In genomic region chr2:58199442-58199841, GRCm38 (mm10) we compare ENCODE assay signal across 8 mouse cellular contexts. TPM values are rescaled to one million over a fixed set of nuclear protein-coding genes. Genes with fewer than 3 reads are reported as not detected.
DNase-seq lines count a peak whose midpoint lies in the region.

No protein-coding gene starts in this region.

- peak; percentile 33 for DNase-seq in A20 (ENCODE audit: low read depth, low spot score)
- DNase-seq in R1 (ENCODE audit: low read depth, low spot score) = peak; percentile 27
- DNase-seq in cerebellum, postnatal 36 days = peak; percentile 76 to 79
- DNase-seq in gastrocnemius, postnatal 14 days = peak; percentile 23
- peak; percentile 67 for DNase-seq in kidney, postnatal 14 days
- DNase-seq in lung, adult 18-20 months = peak; percentile 55 to 63
- DNase-seq in ovary, postnatal 14 days (ENCODE audit: low spot score) = peak; percentile 43
- DNase-seq in urinary bladder, postnatal 36 days (ENCODE audit: low spot score in 2 of 2) = peak; percentile 18 to 48

- intact Hi-C loops in gastrocnemius, postnatal 14 days (cut with DNase I; ENCODE audit: low total_unique reads) = no loop called here

RNA-seq across cellular contexts. Expression of gene Cytip, which starts 4.1 kb away (rescaled TPM):
- total RNA-seq in gastrocnemius, postnatal 14 days (2021) = under 1 TPM; 0.13 to 0.37 TPM

Comparison
In these comparisons a context has a peak if more than half of its experiments do, and no peak if none do; other contexts are left out.
1. Peak in every context shown above with its lines: DNase-seq.
2. DNase-seq: peak in every context shown above with its lines; median percentile 78 in cerebellum, postnatal 36 days; 67 in kidney, postnatal 14 days; 59 in lung, adult 18-20 months; 43 in ovary, postnatal 14 days; 33 in A20; 33 in urinary bladder, postnatal 36 days; 27 in R1; 23 in gastrocnemius, postnatal 14 days.